Mouse (Mus musculus): ENCODE data around the gene Ppp1r14c. TPM values are rescaled to one million over a fixed set of nuclear protein-coding genes. Genes with fewer than 3 reads are reported as not detected.

Gene Ppp1r14c
- polyA plus RNA-seq, 1 experiment: 1.7 TPM

DNA sequence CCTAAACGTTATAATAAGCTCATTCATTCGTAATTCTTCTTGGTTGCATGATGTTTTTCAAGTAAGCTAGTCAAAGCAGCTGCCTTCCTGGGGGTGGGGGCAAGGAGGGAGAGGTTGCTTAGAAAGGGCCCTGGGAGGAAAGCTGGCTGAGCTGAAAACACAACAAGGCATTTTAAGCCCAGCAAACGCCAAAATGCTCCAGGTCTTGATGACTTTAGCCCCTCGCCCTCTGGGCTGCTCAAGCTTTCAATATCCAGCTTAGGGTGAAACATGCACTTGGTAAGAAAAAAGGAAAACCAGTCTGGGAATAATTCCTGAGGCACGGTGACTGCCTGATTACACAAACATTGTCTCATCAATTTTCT lies 204 bp upstream of the Ppp1r14c start:
- TF ChIP-seq CTCF (IDR thresholded peaks at IDR 0.05; ENCODE audit: borderline replicate concordance, insufficient read depth, low read length) (no peak), POLR2A (IDR thresholded peaks at IDR 0.05; ENCODE audit: low read depth, low read length) (no peak)
- Histone ChIP-seq H3K27ac (ENCODE audit: insufficient read depth, low read length) (no peak overlapping the region), H3K4me1 (ENCODE audit: control insufficient read depth, insufficient read depth, low read length) (no peaks in the 10 kb centered on the region), H3K4me3 (ENCODE audit: insufficient read depth, low read length) (peak overlapping the region; percentile 56; the same call in 1 of the 2 replicates)

DNA sequence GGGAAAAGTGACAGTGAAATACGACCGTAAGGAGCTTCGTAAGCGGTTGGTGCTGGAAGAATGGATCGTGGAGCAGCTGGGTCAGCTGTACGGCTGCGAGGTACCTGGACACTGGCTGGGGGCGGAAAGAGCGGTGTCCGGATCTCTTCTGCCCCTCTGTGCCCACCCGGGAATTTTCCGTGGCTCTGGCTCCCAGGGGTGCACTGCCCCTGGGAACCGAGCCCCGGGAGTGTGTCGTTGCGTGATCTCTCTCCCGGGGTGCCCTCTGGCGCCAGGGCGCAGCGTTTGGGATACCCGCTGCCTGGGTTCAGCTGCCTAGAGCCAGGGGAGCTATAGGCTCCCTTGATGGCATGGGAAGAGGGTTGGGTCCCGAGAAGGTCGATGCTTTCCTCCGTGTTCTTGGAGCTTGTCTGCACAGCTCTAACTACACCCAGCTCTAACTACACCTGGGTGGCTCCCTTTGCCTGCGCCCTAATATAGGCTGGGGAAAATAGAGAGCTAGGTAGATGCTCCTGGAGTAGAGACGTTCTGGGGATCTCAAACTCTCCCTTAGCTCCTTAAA lies 1.1 kb downstream of the Ppp1r14c start:
- H3K4me1 ChIP-seq (ENCODE audit: control insufficient read depth, insufficient read depth, low read length): no peaks in the 10 kb centered on the region
- H3K27ac ChIP-seq (ENCODE audit: insufficient read depth, low read length): no peak overlapping the region
- H3K4me3 ChIP-seq (ENCODE audit: insufficient read depth, low read length): peak overlapping the region; percentile 56
- TF ChIP-seq POLR2A (IDR thresholded peaks at IDR 0.05; ENCODE audit: low read depth, low read length): no peak

DNA sequence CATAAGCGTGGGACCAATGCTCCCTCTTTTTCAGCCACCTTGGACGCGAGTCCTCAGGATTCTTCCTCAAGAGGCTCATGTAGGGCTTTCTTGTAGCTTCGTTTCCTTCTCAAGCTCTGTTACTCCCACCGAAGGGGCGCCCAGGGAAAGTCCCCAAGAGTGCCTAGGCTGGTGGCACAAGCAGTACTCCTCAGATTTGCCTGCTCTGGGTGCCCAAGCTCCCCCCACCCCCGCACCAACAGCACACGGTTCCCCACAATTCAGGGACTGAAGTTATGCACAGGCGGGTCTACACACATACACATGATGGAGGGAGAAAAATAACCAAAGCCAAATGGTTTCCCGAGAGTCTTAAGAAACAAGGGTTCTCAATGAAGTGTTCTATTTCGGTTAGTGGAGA lies 1.6 kb downstream of the Ppp1r14c start:
- TF ChIP-seq CTCF (IDR thresholded peaks at IDR 0.05; ENCODE audit: borderline replicate concordance, insufficient read depth, low read length): no peak
- no peak for TF ChIP-seq POLR2A (IDR thresholded peaks at IDR 0.05; ENCODE audit: low read depth, low read length)
- H3K4me1 ChIP-seq (ENCODE audit: control insufficient read depth, insufficient read depth, low read length): no peaks in the 10 kb centered on the region
- H3K27ac ChIP-seq (ENCODE audit: insufficient read depth, low read length): no peak overlapping the region
- no peak overlapping the region for H3K4me3 ChIP-seq (ENCODE audit: insufficient read depth, low read length)

DNA sequence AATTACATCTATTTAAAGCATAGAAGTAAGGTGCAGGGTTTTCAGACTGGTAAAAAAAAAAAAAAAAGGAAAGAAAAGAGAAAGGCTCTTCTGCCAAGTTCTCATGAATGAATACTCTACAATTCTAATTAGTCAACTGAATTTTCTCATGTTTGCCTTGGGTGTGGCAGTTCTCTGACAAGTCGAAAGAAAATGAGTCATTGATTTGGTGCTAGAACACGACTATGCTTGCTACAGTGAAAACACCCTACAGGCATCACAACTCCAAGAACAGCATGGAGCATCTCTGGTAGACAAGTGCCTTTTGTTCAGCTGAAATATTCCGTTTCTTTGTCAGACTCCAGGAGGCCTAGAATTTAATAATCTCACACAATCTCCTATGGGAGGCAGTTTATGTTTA lies 17.3 kb downstream of the Ppp1r14c start:
- no peak for TF ChIP-seq CTCF (IDR thresholded peaks at IDR 0.05; ENCODE audit: borderline replicate concordance, insufficient read depth, low read length)
- no peak for TF ChIP-seq POLR2A (IDR thresholded peaks at IDR 0.05; ENCODE audit: low read depth, low read length)
- no peak overlapping the region for H3K27ac ChIP-seq (ENCODE audit: insufficient read depth, low read length)
- H3K4me3 ChIP-seq (ENCODE audit: insufficient read depth, low read length): no peak overlapping the region
- no peaks in the 10 kb centered on the region for H3K4me1 ChIP-seq (ENCODE audit: control insufficient read depth, insufficient read depth, low read length)

DNA sequence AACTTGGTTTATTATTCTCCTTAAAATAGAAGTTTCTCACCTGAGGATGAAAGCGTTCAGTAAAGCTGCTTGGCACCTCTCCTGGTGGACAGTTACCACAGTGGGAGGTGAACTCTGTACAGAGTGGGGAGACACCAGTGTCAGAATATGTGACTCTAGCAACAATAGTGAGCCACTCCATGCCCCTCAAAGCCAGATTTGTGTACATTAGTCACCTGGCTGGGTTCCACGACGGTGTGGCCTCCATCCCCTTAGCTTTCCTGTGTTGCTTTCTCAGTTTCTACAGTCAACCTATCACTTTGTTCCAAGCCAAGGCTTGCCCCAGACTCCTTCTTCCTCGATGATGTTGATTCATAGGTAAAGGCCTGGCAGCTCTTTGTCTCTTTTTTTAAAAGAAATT lies 26.4 kb downstream of the Ppp1r14c start:
- H3K27ac ChIP-seq (ENCODE audit: insufficient read depth, low read length): no peak overlapping the region
- H3K4me1 ChIP-seq (ENCODE audit: control insufficient read depth, insufficient read depth, low read length): no peaks in the 10 kb centered on the region
- no peak for TF ChIP-seq POLR2A (IDR thresholded peaks at IDR 0.05; ENCODE audit: low read depth, low read length)
- TF ChIP-seq CTCF (IDR thresholded peaks at IDR 0.05; ENCODE audit: borderline replicate concordance, insufficient read depth, low read length): no peak
- H3K4me3 ChIP-seq (ENCODE audit: insufficient read depth, low read length): no peak overlapping the region

DNA sequence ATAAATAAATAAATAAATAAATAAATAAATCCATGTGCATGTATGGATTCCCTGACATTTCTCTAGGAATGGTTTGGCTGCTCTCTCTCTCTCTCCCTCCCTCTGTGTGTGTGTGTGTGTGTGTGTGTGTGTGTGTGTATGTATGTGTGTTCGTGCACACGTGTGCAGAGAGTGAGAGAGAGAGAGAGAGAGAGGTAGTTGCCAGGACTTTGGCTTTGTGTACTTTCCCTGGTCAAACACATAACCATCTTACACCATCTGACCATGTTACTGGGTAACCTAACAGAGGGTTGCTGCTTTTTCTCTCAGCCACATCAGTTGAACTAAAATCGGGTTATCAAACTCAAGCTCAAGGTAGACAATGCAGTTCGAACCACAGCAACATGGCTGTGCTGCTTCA lies 27.7 kb downstream of the Ppp1r14c start:
- no peak overlapping the region for H3K4me3 ChIP-seq (ENCODE audit: insufficient read depth, low read length)
- H3K27ac ChIP-seq (ENCODE audit: insufficient read depth, low read length): no peak overlapping the region
- no peak for TF ChIP-seq CTCF (IDR thresholded peaks at IDR 0.05; ENCODE audit: borderline replicate concordance, insufficient read depth, low read length)
- no peak for TF ChIP-seq POLR2A (IDR thresholded peaks at IDR 0.05; ENCODE audit: low read depth, low read length)
- H3K4me1 ChIP-seq (ENCODE audit: control insufficient read depth, insufficient read depth, low read length): no peaks in the 10 kb centered on the region

DNA sequence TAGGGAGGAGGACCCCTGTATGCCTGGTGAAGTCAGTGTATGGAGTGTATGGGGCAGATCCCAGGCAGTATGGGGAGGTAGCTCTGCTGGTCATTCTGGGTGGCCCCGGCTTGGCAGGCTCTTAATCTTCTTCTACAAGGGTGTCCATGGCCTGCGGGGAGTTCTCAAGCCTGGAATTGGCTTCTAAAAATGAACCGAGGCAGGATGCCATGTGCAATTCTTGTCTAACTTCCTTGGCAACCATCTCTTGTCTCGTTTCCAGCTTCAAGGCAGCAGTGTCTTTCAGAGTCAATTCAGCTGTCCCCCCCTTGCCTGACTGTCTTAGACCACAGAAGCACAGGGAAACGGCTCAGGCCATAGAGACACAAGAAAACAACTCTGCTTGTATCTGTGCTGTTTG lies 28.3 kb downstream of the Ppp1r14c start:
- TF ChIP-seq CTCF (IDR thresholded peaks at IDR 0.05; ENCODE audit: borderline replicate concordance, insufficient read depth, low read length): no peak
- no peak for TF ChIP-seq POLR2A (IDR thresholded peaks at IDR 0.05; ENCODE audit: low read depth, low read length)
- Histone ChIP-seq H3K27ac (ENCODE audit: insufficient read depth, low read length) (no peak overlapping the region), H3K4me3 (ENCODE audit: insufficient read depth, low read length) (no peak overlapping the region), H3K4me1 (ENCODE audit: control insufficient read depth, insufficient read depth, low read length) (no peaks in the 10 kb centered on the region)

DNA sequence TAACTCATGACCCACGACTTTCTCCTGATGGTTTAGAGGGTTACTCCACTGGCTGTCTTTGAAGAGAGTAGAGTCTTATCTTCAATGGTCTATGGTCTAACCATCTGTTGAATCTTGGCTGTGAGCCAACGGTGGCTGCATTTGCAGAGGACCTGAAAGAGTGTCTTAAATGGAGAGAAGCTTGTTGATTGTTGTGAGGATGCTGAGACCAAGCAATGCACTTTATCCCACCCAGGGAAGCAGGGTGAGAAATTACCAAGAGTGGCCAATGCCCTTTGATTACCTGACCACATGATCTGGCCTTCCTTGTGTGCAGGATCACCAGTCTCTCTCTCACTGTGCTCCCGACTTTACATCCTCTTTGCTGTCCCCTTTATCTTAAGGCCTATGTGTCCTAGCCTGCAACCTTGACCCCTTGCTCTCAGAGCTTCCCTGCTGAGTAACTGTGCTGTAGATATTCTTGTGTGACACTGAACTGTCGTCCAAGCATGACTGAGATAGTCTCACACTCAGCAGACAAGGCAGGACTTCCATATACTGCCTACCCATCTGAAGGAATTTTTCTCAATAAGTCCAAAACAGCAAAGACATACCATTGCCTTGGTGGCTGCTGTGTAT lies 28.9 kb downstream of the Ppp1r14c start:
- Histone ChIP-seq H3K4me1 (ENCODE audit: control insufficient read depth, insufficient read depth, low read length) (no peaks in the 10 kb centered on the region), H3K4me3 (ENCODE audit: insufficient read depth, low read length) (no peak overlapping the region), H3K27ac (ENCODE audit: insufficient read depth, low read length) (no peak overlapping the region)
- no peak for TF ChIP-seq CTCF (IDR thresholded peaks at IDR 0.05; ENCODE audit: borderline replicate concordance, insufficient read depth, low read length)
- no peak for TF ChIP-seq POLR2A (IDR thresholded peaks at IDR 0.05; ENCODE audit: low read depth, low read length)

DNA sequence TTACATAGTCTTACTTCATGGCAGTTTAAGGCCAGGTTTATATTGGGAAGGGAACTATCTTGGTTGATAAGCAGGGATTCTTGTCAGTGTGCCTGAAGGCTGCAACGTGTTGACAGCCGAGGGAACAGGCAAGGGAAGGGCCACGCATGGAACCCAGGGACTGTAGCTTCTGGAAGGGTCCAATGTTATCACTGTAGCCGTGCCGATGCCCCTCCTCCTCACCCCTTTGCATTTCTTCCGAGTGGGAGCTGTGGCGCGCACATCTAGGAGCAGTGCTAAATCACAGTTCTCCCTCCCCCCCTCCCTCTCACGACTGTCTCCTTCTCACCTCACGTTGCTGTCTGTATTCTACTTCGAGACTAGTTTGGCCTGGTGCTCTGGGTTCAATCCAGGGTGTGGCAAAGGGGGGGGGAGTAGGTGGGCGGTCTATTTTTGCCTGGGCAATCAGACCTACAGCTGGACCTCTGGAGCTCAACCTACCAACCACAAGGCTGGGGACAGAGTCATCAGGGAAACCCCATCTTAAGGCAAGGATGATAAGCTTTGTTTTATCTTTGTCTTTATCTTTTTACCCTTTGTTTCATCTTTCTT lies 29.6 kb downstream of the Ppp1r14c start:
- no peaks in the 10 kb centered on the region for H3K4me1 ChIP-seq (ENCODE audit: control insufficient read depth, insufficient read depth, low read length)
- no peak for TF ChIP-seq CTCF (IDR thresholded peaks at IDR 0.05; ENCODE audit: borderline replicate concordance, insufficient read depth, low read length)
- no peak for TF ChIP-seq POLR2A (IDR thresholded peaks at IDR 0.05; ENCODE audit: low read depth, low read length)
- H3K27ac ChIP-seq (ENCODE audit: insufficient read depth, low read length): no peak overlapping the region

DNA sequence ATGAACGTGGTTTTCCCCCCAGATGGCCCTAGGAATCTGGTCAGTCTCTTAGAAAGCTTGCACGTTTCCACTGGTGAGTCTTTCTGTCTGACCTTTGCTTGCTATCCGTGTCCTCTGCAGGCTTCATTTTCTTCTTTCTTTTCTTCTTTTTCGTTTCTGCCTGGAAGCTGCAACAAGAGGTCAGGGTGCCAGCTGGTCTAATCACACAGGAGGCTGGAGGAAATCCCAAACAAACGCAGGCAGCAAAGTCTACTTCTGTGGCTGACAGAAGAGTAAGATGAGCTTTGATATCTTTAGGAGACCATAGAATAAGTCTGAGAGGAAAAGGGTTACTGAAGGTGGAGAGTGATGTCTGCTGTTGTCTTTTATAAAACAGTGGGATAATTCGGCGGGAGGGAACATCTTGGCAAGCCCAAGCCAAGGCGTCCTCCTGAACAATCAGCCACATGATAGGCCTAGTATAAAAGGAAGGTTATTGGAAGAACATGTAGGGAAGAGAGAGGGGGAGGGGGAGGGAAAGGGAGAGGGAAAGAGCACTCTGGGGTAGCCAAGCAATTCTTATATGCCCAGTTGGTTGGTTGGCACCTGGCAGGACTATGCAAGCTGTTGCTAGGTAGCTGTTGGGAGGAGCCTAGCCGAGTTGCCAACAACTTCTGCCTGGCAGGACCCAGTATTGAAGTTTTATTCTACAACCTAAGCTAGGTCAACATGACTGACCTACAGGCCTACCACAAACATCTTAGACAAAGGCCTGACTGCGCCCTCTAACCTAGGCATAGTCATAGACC lies 30.3 kb downstream of the Ppp1r14c start:
- H3K4me3 ChIP-seq (ENCODE audit: insufficient read depth, low read length): no peak overlapping the region
- no peak overlapping the region for H3K27ac ChIP-seq (ENCODE audit: insufficient read depth, low read length)
- no peaks in the 10 kb centered on the region for H3K4me1 ChIP-seq (ENCODE audit: control insufficient read depth, insufficient read depth, low read length)
- TF ChIP-seq POLR2A (IDR thresholded peaks at IDR 0.05; ENCODE audit: low read depth, low read length) (no peak), CTCF (IDR thresholded peaks at IDR 0.05; ENCODE audit: borderline replicate concordance, insufficient read depth, low read length) (no peak)

More for the DNA sequence above, 29.6 kb downstream of the Ppp1r14c start:
- H3K4me3 ChIP-seq (ENCODE audit: insufficient read depth, low read length): no peak overlapping the region
